Mouse (Mus musculus): ENCODE data around the gene Itga6.

DNA sequence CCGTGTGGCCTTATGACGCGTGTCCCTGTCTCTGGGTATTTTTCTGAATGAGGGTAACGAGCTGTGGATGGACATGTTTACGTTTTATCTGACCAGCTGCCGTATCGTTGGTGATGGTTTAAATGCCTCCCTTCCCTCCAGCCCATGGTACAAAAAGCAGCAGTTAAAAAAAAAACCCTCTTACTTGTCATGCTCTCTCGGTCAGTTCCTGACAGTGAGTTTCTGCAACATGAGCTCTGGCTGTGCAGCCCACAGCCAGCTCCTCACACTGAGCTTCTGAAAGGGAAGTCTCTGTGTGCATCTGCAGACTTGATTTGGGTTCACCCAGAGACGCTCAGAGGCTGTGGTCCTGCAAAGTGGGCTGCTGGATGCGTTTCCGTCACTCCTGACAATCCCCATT, 83.5 kb downstream of the Itga6 start:
- TF ChIP-seq CTCF (IDR thresholded peaks at IDR 0.05) = no peak
- TF ChIP-seq POLR2A (IDR thresholded peaks at IDR 0.05; ENCODE audit: insufficient read depth, low read depth, low read length) = no peak
- TF ChIP-seq EP300 (IDR thresholded peaks at IDR 0.05; ENCODE audit: insufficient read depth, low read depth, low read length) = no peak

Data from heart, adult 2 months (tissue).